Mouse (Mus musculus) C2C12 (cell line): Measurements from ENCODE around the gene Rrad. TPM values are rescaled to one million over a fixed set of nuclear protein-coding genes. Genes with fewer than 3 reads are reported as not detected.

Experiments used
- H3K27me3 ChIP-seq: one replicate; pipeline ENCODE4 v1.6.1; 2011; ENCODE audit not compliant: control insufficient read depth, insufficient read depth, insufficient read length
- H3K36me3 ChIP-seq: one replicate; pipeline ENCODE4 v1.6.1; 2011; ENCODE audit not compliant: control insufficient read depth, insufficient read depth
- H3K4me3 ChIP-seq: one replicate; pipeline ENCODE4 v1.5.1; 2011; ENCODE audit warnings: mild to moderate bottlenecking, control low read depth; ENCODE audit not compliant: poor library complexity, insufficient read depth, severe bottlenecking
- H3K79me2 ChIP-seq: one replicate; pipeline ENCODE4 v1.6.1; 2011; ENCODE audit not compliant: control insufficient read depth, insufficient read depth
- H3K79me3 ChIP-seq: one replicate; pipeline ENCODE4 v1.6.1; 2011; ENCODE audit warnings: low read depth, control low read depth
- H3ac ChIP-seq: one replicate; pipeline ENCODE3; 2011; ENCODE audit warnings: low read depth; ENCODE audit not compliant: control insufficient read depth, insufficient read length
- CEBPB ChIP-seq: IDR thresholded peaks from one replicate; pipeline ENCODE4 v1.6.1; 2011; ENCODE audit warnings: low read depth, mild to moderate bottlenecking, control low read depth, moderate library complexity
- CTCF ChIP-seq: IDR thresholded peaks from one replicate; pipeline ENCODE4 v1.5.1; 2011; ENCODE audit not compliant: control insufficient read depth, insufficient read depth, insufficient read length
- FOSL1 ChIP-seq: IDR thresholded peaks from one replicate; pipeline ENCODE4 v1.8.0; 2011; ENCODE audit warnings: mild to moderate bottlenecking, low read length; ENCODE audit not compliant: poor library complexity, insufficient read depth, severe bottlenecking
- MAX ChIP-seq: IDR thresholded peaks from one replicate; pipeline ENCODE4 v1.6.1; 2011; ENCODE audit warnings: mild to moderate bottlenecking, control low read depth
- MYOD1 ChIP-seq: IDR thresholded peaks from one replicate; pipeline ENCODE4 v1.6.1; 2011; ENCODE audit warnings: low read depth; ENCODE audit not compliant: control insufficient read depth, insufficient read length
- MYOG ChIP-seq: IDR thresholded peaks from one replicate; pipeline ENCODE4 v1.6.1; 2011; ENCODE audit not compliant: control insufficient read depth, insufficient read length; ENCODE audit errors: extremely low read depth
- USF1 ChIP-seq: IDR thresholded peaks from one replicate; pipeline ENCODE4 v1.6.1; 2011; ENCODE audit warnings: low read depth, mild to moderate bottlenecking, control low read depth, moderate library complexity
- polyA plus RNA-seq: library from polyadenylated mRNA; unstranded; fragments of >200 nt; fragmentation: generic; extraction: Trizol; gene quantifications from one replicate; pipeline ENCODE4 v1.2.1, GENCODE M21; 2012; ENCODE audit warnings: missing spikeins

Gene Rrad
- polyA plus RNA-seq, 1 experiment, result 8.5 TPM

DNA sequence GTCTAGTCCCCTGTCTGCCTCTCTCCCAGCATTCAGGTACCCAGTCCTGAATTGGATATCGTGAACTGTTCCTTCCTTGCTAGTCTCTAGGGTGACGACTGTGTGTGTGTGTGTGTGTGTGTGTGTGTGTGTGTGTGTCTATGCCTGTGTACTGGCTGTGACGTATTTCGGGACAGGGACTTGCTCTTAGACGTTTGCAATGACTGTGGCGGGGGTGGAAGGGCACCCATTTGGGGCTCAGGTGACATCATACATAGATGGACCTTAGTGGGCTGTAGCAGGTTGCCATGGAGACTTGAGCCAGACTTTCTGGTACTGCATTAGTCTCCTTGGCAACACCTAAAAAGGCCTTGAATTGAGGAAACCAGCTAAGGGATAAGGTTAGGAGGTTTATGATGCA is 1.4 kb upstream of the Rrad start:
- Histone ChIP-seq H3K79me3 (no peaks in the 10 kb centered on the region), H3ac (no peak overlapping the region), H3K36me3 (no peaks in the 10 kb centered on the region), H3K79me2 (no peaks in the 10 kb centered on the region), H3K27me3 (no peaks in the 10 kb centered on the region), H3K4me3 (no peak overlapping the region)
- TF ChIP-seq CTCF, result no peak
- no peak for TF ChIP-seq CEBPB
- TF ChIP-seq MAX, result no peak
- no peak for TF ChIP-seq USF1
- no peak for TF ChIP-seq MYOD1

DNA sequence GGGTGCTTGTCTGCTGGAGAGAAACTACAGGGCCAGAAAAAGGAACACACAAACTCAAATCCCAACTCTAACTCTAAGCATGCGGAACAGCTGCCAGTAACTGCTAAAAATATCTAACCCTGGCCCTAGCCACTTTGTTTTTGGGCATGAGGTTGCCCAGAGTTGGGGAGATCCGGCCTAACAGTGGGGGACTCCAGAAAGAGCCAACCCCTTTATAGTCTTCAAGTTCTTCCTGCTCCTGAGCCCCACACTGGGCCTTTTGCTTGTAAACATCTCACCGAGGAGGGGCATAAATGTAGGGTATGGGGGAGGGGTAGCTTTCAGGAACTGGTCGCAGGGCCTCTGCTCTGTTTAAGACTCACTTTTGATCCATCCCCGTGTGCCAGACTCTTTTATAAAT is 848 bp upstream of the Rrad start:
- Histone ChIP-seq H3K4me3 (no peak overlapping the region), H3K79me2 (no peaks in the 10 kb centered on the region), H3ac (no peak overlapping the region), H3K36me3 (no peaks in the 10 kb centered on the region), H3K27me3 (no peaks in the 10 kb centered on the region), H3K79me3 (no peaks in the 10 kb centered on the region)
- TF ChIP-seq MYOG, result no peak
- no peak for TF ChIP-seq USF1
- TF ChIP-seq MYOD1, result no peak
- no peak for TF ChIP-seq MAX
- TF ChIP-seq CEBPB, result no peak
- TF ChIP-seq CTCF, result no peak
- TF ChIP-seq FOSL1, result no peak

DNA sequence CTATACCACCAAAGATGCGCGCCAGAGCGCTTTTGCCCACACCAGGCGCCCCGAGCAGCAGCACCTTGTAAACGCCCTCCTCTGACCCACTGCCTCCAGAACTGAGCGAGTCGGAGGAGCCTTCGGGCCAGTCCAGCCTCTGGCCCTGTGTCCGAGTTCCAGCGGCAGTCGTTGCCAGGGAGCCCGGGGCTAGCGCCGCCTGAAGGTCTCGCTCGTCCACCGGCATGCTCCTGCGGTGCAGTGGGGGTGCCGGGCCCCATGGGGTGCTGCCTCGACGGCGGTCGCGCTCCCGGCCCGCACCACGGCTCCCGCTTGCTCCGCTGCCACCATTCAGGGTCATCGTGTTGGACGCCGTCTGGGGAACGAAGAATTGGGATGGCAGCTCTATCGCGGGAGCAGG is 553 bp downstream of the Rrad start:
- Histone ChIP-seq H3K79me2 (no peaks in the 10 kb centered on the region), H3K4me3 (no peak overlapping the region), H3ac (no peak overlapping the region), H3K79me3 (no peaks in the 10 kb centered on the region), H3K36me3 (no peaks in the 10 kb centered on the region), H3K27me3 (no peaks in the 10 kb centered on the region)
- TF ChIP-seq MYOD1 (no peak), USF1 (no peak), MAX (no peak), CTCF (no peak), CEBPB (no peak), FOSL1 (no peak), MYOG (no peak)

DNA sequence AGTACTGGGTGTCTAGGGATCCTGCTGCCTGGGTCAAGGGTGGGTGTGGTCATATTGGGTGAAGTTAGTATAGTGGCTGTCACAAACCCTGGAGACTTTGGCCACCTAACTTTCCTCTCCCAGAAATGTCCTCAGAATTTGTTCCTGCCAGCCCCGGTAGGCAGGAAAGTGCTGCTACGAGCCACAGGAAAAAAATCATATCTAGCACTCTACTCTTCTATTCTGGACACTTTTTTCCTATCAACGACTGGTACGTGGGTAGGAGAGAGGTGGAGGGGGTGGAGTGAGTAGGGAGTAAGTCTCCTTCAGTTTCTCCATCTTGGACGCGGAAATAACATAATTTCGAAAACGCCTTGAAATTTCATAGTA is 1.0 kb downstream of the Rrad start:
- no peak overlapping the region for H3ac ChIP-seq
- no peaks in the 10 kb centered on the region for H3K27me3 ChIP-seq
- H3K79me2 ChIP-seq, result no peaks in the 10 kb centered on the region
- TF ChIP-seq USF1 (no peak), MYOG (no peak), CEBPB (no peak), MYOD1 (no peak), CTCF (no peak), MAX (no peak), FOSL1 (no peak)
- H3K4me3 ChIP-seq, result no peak overlapping the region
- H3K36me3 ChIP-seq, result no peaks in the 10 kb centered on the region
- no peaks in the 10 kb centered on the region for H3K79me3 ChIP-seq

DNA sequence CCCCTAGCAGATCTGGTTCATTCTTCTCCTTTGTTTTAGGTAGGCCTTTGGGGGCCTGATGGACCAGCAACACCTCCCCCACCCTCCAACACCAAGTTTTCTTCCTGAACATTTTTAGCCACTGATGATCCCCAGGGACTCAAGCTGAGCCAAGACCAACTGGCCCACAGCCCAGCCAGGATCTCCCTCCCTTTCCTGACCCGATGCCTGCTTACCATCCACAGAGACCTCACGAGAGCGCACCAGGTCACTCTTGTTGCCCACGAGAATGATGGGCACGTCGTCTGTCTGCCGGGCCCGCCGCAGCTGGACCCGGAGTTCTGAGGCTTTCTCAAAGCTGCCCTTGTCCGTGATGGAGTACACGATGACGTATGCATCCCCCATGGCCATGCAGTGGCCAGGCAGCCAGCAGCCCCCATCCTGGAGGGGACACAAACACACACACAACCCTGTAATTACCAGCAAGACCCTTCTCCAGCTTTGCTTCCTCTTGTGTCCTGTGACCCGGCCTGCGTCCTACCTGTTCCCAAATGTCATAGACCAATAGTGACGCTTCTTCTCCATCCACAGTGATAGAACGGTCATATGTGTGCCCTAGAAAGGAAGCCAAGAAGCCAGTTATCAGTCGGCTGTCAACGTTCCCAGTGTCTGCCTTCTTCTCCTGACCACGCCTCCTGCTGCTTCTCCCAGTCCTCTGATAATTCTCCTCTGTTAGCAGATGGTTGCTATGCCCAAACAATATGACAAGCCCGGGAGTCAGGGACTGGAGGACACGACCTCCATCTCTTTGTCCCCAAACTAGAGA is 1.6 kb downstream of the Rrad start:
- H3K36me3 ChIP-seq, result no peaks in the 10 kb centered on the region
- no peaks in the 10 kb centered on the region for H3K27me3 ChIP-seq
- H3ac ChIP-seq, result no peak overlapping the region
- TF ChIP-seq USF1 (no peak), MYOD1 (no peak), CTCF (no peak), MAX (no peak), FOSL1 (no peak), MYOG (no peak), CEBPB (no peak)
- no peak overlapping the region for H3K4me3 ChIP-seq
- no peaks in the 10 kb centered on the region for H3K79me2 ChIP-seq
- H3K79me3 ChIP-seq, result no peaks in the 10 kb centered on the region

DNA sequence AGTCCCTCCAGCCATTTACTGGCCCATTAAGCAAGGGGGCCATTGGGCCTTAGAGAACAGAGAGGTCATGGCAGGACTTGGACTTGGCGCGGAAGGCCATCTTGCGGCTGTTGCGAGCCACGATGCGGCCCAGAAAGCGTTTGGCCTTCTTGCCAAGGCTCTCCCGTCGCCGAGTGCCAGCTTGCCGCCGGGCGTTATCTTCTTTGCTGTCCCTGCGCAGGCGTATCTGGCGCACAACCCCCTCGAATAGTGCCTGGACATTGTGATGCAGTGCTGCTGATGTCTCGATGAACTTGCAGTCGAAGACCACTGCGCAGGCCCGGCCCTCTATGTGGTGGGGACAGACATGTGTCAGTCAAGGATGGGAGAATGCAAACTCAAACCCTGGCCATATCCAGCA is 2.7 kb downstream of the Rrad start:
- Histone ChIP-seq H3K79me3 (no peaks in the 10 kb centered on the region), H3K36me3 (no peaks in the 10 kb centered on the region), H3K4me3 (no peak overlapping the region), H3K27me3 (no peaks in the 10 kb centered on the region), H3ac (no peak overlapping the region), H3K79me2 (no peaks in the 10 kb centered on the region)
- no peak for TF ChIP-seq MYOD1
- TF ChIP-seq USF1, result no peak
- TF ChIP-seq MAX, result no peak
- no peak for TF ChIP-seq CEBPB
- TF ChIP-seq FOSL1, result no peak
- no peak for TF ChIP-seq MYOG
- no peak for TF ChIP-seq CTCF
